Mouse (Mus musculus): ENCODE measurements at regions not wholly inside any gene's neighbourhood (a gene's known extent, or its start where the extent isn't known, plus 50 kb on each side); places are given as distances from the start of the nearest gene placed in this dataset.

GRCm38 (mm10) chr6:98769322-98769721 lies 426.8 kb upstream of the Gm765 start:
- DNase-seq (ENCODE audit: low spot score in 2 of 2), result no peak
- intact Hi-C loops (cut with DNase I), result no loop called here

GRCm38 (mm10) chr6:98767858-98768336 lies 425.3 kb upstream of the Gm765 start:
- no peak for DNase-seq (ENCODE audit: low spot score in 2 of 2)

GRCm38 (mm10) chr6:98754487-98754886 lies 411.9 kb upstream of the Gm765 start:
- intact Hi-C loops (cut with DNase I), result no loop called here
- no peak for DNase-seq (ENCODE audit: low spot score in 2 of 2)

More at GRCm38 (mm10) chr6:98767858-98768336, 425.3 kb upstream of the Gm765 start:
- intact Hi-C loops (cut with DNase I), result no loop called here

GRCm38 (mm10) chr6:98748618-98749017 lies 406.1 kb upstream of the Gm765 start:
- DNase-seq (ENCODE audit: low spot score in 2 of 2), result no peak
- intact Hi-C loops (cut with DNase I), result no loop called here

GRCm38 (mm10) chr6:98746976-98747375 lies 404.4 kb upstream of the Gm765 start:
- DNase-seq (ENCODE audit: low spot score in 2 of 2), result no peak
- intact Hi-C loops (cut with DNase I), result no loop called here

GRCm38 (mm10) chr6:98740447-98740846 lies 397.9 kb upstream of the Gm765 start:
- intact Hi-C loops (cut with DNase I), result no loop called here
- no peak for DNase-seq (ENCODE audit: low spot score in 2 of 2)

GRCm38 (mm10) chr6:98731010-98731530 lies 388.5 kb upstream of the Gm765 start:
- DNase-seq (ENCODE audit: low spot score in 2 of 2), result no peak

GRCm38 (mm10) chr6:98726605-98727144 lies 384.1 kb upstream of the Gm765 start:
- no peak for DNase-seq (ENCODE audit: low spot score in 2 of 2)
- intact Hi-C loops (cut with DNase I), result no loop called here

More at GRCm38 (mm10) chr6:98731010-98731530, 388.5 kb upstream of the Gm765 start:
- intact Hi-C loops (cut with DNase I), result no loop called here

- intact Hi-C loops (cut with DNase I), result no loop called here
- no peak for DNase-seq (ENCODE audit: low spot score in 2 of 2)
Measured at GRCm38 (mm10) chr6:98704887-98705622, 362.5 kb upstream of the Gm765 start.

GRCm38 (mm10) chr6:98697571-98697970 lies 355.0 kb upstream of the Gm765 start:
- DNase-seq (ENCODE audit: low spot score in 2 of 2), result no peak
- intact Hi-C loops (cut with DNase I), result no loop called here

GRCm38 (mm10) chr6:98693411-98693810 lies 350.9 kb upstream of the Gm765 start:
- intact Hi-C loops (cut with DNase I), result no loop called here
- DNase-seq (ENCODE audit: low spot score in 2 of 2), result no peak

GRCm38 (mm10) chr6:98690133-98690532 lies 347.6 kb upstream of the Gm765 start:
- intact Hi-C loops (cut with DNase I), result no loop called here

GRCm38 (mm10) chr6:98689395-98689794 lies 346.8 kb upstream of the Gm765 start:
- DNase-seq (ENCODE audit: low spot score in 2 of 2), result no peak
- intact Hi-C loops (cut with DNase I), result no loop called here

More at GRCm38 (mm10) chr6:98690133-98690532, 347.6 kb upstream of the Gm765 start:
- no peak for DNase-seq (ENCODE audit: low spot score in 2 of 2)

GRCm38 (mm10) chr6:98688624-98689023 lies 346.1 kb upstream of the Gm765 start:
- intact Hi-C loops (cut with DNase I), result no loop called here
- no peak for DNase-seq (ENCODE audit: low spot score in 2 of 2)

GRCm38 (mm10) chr6:98666388-98666989 lies 323.9 kb upstream of the Gm765 start:
- intact Hi-C loops (cut with DNase I), result no loop called here
- DNase-seq (ENCODE audit: low spot score in 2 of 2), result no peak

- no peak for DNase-seq (ENCODE audit: low spot score in 2 of 2)
- intact Hi-C loops (cut with DNase I), result no loop called here
Measured at GRCm38 (mm10) chr6:98651827-98652226, 309.3 kb upstream of the Gm765 start.

GRCm38 (mm10) chr6:98651315-98651714 lies 308.8 kb upstream of the Gm765 start:
- intact Hi-C loops (cut with DNase I), result no loop called here

GRCm38 (mm10) chr6:98640316-98640715 lies 297.8 kb upstream of the Gm765 start:
- no peak for DNase-seq (ENCODE audit: low spot score in 2 of 2)
- intact Hi-C loops (cut with DNase I), result no loop called here

More at GRCm38 (mm10) chr6:98651315-98651714, 308.8 kb upstream of the Gm765 start:
- DNase-seq (ENCODE audit: low spot score in 2 of 2), result no peak

- intact Hi-C loops (cut with DNase I), result loop anchor here (10.0 kb wide), 1 partner anchor 299 kb away; no protein-coding TSS in a partner anchor
- DNase-seq (ENCODE audit: low spot score in 2 of 2), result peak; percentile 42 to 53
Measured at GRCm38 (mm10) chr6:98635816-98636215, 293.3 kb upstream of the Gm765 start.

- peak; percentile 63 to 72 for DNase-seq (ENCODE audit: low spot score in 2 of 2)
- intact Hi-C loops (cut with DNase I), result loop anchor here (10.0 kb wide), 1 partner anchor 302 kb away; no protein-coding TSS in a partner anchor
Measured at GRCm38 (mm10) chr6:98632278-98633063, 289.9 kb upstream of the Gm765 start.
